Mouse (Mus musculus): Measurements from ENCODE around the gene Erg. TPM values are rescaled to one million over a fixed set of nuclear protein-coding genes. Genes with fewer than 3 reads are reported as not detected.

Gene Erg
- total and polyA plus RNA-seq, 2 experiments from 2014 or later: 1.8 to 6.4 TPM

DNA sequence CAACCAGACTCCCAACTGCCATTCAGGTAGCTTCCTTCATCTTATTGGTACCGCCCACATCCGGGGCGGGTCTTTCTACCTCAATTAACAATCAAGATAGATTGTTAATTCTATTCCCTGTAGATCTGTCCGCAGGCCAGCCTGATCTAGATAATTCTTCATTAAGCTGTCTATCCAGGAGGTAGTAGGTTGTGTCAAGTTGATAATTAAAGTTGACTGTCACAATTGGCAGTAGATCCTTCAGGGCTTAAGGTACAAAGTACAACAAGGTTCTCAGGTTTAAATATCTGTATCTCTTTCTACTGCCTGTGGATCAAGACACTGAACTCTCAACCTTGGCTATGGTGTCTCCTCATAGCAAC lies 14.8 kb upstream of the Erg start:
- no peak for TF ChIP-seq CTCF (IDR thresholded peaks at IDR 0.05; ENCODE audit: low read depth)
- DNase-seq (no peak), ATAC-seq (no peak)
- Histone ChIP-seq H3K4me1 (ENCODE audit: insufficient read depth) (peaks cover 7% of the 10 kb centered on the region; the same call in 1 of the 2 replicates), H3K9me3 (ENCODE audit: low read length) (no peaks in the 10 kb centered on the region), H3K27ac (ENCODE audit: low read depth, low read length) (no peak overlapping the region), H3K27me3 (ENCODE audit: insufficient read depth, low read length) (no peaks in the 10 kb centered on the region), H3K4me2 (ENCODE audit: low read depth) (no peak overlapping the region), H3K36me3 (ENCODE audit: insufficient read depth) (no peaks in the 10 kb centered on the region), H3K9ac (no peak overlapping the region), H3K4me3 (ENCODE audit: low read depth, low read length) (no peak overlapping the region)
- WGBS: 87% methylated on average over 4 of the region's 4 CpGs

DNA sequence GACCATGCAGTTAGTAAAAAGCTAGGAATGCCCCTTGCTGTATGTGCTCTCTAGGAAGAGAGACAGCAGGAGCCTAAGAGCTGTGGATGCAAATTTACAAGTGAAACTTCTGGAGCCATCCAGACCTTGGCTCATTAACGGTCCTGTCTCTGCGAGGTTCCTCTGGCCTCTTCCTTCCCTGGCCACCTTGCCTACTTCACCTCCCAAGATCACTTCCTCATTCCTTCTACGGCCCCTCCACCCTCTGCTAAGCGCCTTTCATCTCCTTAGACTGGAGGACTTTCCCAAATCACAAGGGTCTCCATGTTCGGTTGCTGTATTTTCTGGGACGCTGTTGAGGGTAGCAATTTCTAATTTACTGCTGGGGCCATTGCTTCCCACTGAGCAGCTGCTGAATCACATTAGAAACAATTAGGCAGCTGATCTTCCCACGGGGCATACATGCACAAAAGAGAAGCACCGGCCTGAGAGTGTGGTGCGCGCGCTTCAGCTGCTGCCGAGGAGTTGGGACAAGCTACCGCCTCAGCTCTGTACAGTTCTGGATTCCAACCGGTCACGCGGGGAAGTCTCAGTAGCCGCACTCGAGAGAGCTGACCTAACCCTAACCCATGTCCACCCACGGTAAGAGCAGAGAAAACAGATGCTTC lies 14.3 kb upstream of the Erg start:
- Histone ChIP-seq H3K4me2 (ENCODE audit: low read depth) (no peak overlapping the region), H3K9me3 (ENCODE audit: low read length) (no peaks in the 10 kb centered on the region), H3K4me3 (ENCODE audit: low read depth, low read length) (no peak overlapping the region), H3K4me1 (ENCODE audit: insufficient read depth) (peaks cover 7% of the 10 kb centered on the region; the same call in 1 of the 2 replicates), H3K36me3 (ENCODE audit: insufficient read depth) (no peaks in the 10 kb centered on the region), H3K9ac (no peak overlapping the region), H3K27me3 (ENCODE audit: insufficient read depth, low read length) (no peaks in the 10 kb centered on the region), H3K27ac (ENCODE audit: low read depth, low read length) (no peak overlapping the region)
- DNase-seq: no peak
- ATAC-seq: no peak
- no peak for TF ChIP-seq CTCF (IDR thresholded peaks at IDR 0.05; ENCODE audit: low read depth)
- 52% methylated on average over 19 of the region's 19 CpGs for WGBS

DNA sequence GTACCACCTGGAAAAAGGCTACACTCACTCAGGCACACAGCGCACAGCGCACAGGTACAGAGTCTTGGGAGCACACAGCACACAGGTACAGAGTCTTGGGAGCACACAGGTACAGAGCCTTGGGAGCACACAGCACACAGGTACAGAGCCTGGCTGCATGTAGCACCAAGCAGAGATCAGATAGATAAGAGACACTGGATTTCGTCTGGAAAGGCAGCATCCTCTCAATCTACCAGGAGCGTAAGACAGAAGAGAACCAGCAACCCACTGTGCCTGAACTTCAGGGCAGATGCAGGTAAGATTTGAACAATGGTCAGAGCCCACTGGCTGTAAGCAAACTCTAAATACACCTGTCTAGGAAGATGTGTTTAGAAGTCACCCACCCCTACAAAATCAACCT lies 12.5 kb upstream of the Erg start:
- Histone ChIP-seq H3K4me2 (ENCODE audit: low read depth) (no peak overlapping the region), H3K9ac (no peak overlapping the region), H3K27ac (ENCODE audit: low read depth, low read length) (no peak overlapping the region), H3K4me3 (ENCODE audit: low read depth, low read length) (no peak overlapping the region), H3K4me1 (ENCODE audit: insufficient read depth) (peaks cover 7% of the 10 kb centered on the region; the same call in 1 of the 2 replicates), H3K27me3 (ENCODE audit: insufficient read depth, low read length) (no peaks in the 10 kb centered on the region), H3K9me3 (ENCODE audit: low read length) (no peaks in the 10 kb centered on the region), H3K36me3 (ENCODE audit: insufficient read depth) (no peaks in the 10 kb centered on the region)
- TF ChIP-seq CTCF (IDR thresholded peaks at IDR 0.05; ENCODE audit: low read depth): no peak
- 94% methylated on average over 4 of the region's 4 CpGs for WGBS
- DNase-seq: no peak
- ATAC-seq: no peak

DNA sequence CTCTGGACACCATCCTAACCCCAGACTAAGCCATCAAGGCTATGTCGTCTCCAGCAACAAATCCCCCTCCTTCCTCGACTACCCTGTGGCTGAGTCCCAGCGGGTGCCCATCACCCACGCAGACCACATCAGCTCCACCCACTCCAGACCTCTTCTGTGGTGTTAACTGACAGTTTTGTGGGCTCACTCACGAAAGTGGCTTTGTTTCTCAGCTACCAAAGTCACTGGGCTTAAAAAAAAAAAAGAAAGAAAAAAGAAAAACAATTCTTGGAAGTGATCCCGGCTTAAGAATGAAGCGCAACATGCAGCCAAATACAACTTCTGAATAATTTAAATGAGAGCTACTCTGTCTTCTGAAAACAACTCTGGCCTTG lies 11.2 kb upstream of the Erg start:
- H3K36me3 ChIP-seq (ENCODE audit: insufficient read depth): no peaks in the 10 kb centered on the region
- 17% methylated on average over 7 of the region's 7 CpGs for WGBS
- H3K4me1 ChIP-seq (ENCODE audit: insufficient read depth): peaks cover 7% of the 10 kb centered on the region; the same call in 1 of the 2 replicates
- peak overlapping the region; percentile 67 for H3K27ac ChIP-seq (ENCODE audit: low read depth, low read length)
- no peak overlapping the region for H3K4me3 ChIP-seq (ENCODE audit: low read depth, low read length)
- DNase-seq: peak; percentile 73
- H3K9ac ChIP-seq: no peak overlapping the region
- TF ChIP-seq CTCF (IDR thresholded peaks at IDR 0.05; ENCODE audit: low read depth): no peak
- ATAC-seq: peak; percentile 80
- H3K9me3 ChIP-seq (ENCODE audit: low read length): no peaks in the 10 kb centered on the region
- H3K27me3 ChIP-seq (ENCODE audit: insufficient read depth, low read length): no peaks in the 10 kb centered on the region
- peak overlapping the region; percentile 13; the same call in 1 of the 2 replicates for H3K4me2 ChIP-seq (ENCODE audit: low read depth)

DNA sequence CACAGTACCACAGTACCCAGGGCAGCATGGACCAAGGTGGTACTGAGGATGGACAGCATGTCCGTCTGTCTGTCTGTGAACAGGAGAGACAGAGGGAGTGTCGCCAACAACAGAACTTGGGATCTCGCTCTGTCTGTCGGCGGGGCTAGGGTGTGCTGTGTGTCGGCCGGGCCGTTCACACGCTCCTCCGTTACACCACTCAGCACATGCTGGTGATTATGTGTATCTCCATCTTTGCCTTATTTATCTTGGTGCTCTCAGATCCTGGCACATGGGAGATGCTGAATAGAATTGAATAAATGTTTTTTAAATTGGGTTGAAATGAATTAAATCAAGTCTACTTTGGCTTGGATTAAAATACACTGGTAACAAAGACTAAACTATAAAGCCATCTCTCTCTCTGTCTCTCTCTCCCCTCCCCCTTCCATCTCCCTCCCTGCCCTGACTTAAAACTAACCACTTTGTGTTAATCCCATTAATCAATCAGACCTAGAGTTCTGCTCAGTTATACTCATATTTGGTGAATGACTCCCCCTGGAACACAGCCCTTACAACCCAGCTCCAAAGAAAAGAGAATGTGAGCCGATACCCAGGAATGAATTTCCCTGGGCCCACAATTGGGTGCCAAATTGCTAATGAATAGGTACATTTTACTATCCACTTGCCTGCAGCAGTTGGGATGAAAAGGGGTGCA lies 10.6 kb upstream of the Erg start:
- no peaks in the 10 kb centered on the region for H3K27me3 ChIP-seq (ENCODE audit: insufficient read depth, low read length)
- no peak overlapping the region for H3K4me3 ChIP-seq (ENCODE audit: low read depth, low read length)
- peak overlapping the region; percentile 13; the same call in 1 of the 2 replicates for H3K4me2 ChIP-seq (ENCODE audit: low read depth)
- 34% methylated on average over 11 of the region's 11 CpGs for WGBS
- no peak overlapping the region for H3K9ac ChIP-seq
- peaks cover 7% of the 10 kb centered on the region; the same call in 1 of the 2 replicates for H3K4me1 ChIP-seq (ENCODE audit: insufficient read depth)
- H3K36me3 ChIP-seq (ENCODE audit: insufficient read depth): no peaks in the 10 kb centered on the region
- peak overlapping the region; percentile 67 for H3K27ac ChIP-seq (ENCODE audit: low read depth, low read length)
- no peak for TF ChIP-seq CTCF (IDR thresholded peaks at IDR 0.05; ENCODE audit: low read depth)
- no peaks in the 10 kb centered on the region for H3K9me3 ChIP-seq (ENCODE audit: low read length)
- ATAC-seq (peak; percentile 87), DNase-seq (peak; percentile 58)

DNA sequence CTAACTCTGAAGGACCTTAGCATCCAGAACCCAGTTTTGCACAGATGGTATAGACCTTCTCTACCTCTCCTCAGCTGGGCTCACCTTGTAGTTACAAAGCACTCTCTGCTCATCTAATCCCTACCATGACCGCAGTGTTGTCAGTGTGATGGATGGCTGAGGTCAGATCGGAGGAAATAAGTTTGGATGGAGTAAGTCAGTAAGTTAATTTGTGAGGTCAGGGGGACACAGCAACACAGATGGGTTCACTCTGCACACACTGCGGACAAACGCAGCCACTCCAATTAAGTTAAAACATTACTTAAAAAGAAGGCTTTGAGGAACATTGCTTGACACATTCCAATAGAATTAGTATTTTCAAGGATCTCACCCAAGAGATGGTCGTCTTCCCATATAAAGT lies 2.5 kb upstream of the Erg start:
- Histone ChIP-seq H3K27ac (ENCODE audit: low read depth, low read length) (no peak overlapping the region), H3K27me3 (ENCODE audit: insufficient read depth, low read length) (peaks cover 20% of the 10 kb centered on the region), H3K4me1 (ENCODE audit: insufficient read depth) (peaks cover 8% of the 10 kb centered on the region), H3K9me3 (ENCODE audit: low read length) (no peaks in the 10 kb centered on the region), H3K4me2 (ENCODE audit: low read depth) (no peak overlapping the region), H3K36me3 (ENCODE audit: insufficient read depth) (no peaks in the 10 kb centered on the region), H3K9ac (no peak overlapping the region), H3K4me3 (ENCODE audit: low read depth, low read length) (no peak overlapping the region)
- ATAC-seq (no peak), DNase-seq (no peak)
- 80% methylated on average over 5 of the region's 5 CpGs for WGBS
- no peak for TF ChIP-seq CTCF (IDR thresholded peaks at IDR 0.05; ENCODE audit: low read depth)

DNA sequence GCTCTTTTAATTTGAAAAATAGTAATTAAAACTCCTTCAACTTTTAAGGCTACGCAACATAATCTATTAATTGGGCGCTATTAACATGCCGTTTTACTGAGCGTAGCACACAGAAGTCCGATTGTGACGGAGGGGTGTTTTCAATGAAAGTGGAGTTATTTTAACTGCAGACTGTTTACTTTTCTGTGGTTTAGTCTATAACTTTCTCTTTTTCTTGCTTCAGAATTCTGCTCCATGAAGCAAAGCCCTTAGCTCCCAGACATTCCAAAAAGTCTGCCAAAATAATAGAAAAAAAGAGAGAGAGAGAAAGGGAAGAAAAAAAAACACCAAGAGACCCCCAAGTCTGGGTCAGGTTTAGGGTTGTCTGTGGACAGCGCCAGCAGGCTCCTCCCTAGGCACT lies 333 bp upstream of the Erg start:
- 15% methylated on average over 7 of the region's 7 CpGs for WGBS
- DNase-seq (no peak), ATAC-seq (no peak)
- Histone ChIP-seq H3K9me3 (ENCODE audit: low read length) (no peaks in the 10 kb centered on the region), H3K4me2 (ENCODE audit: low read depth) (peak overlapping the region; percentile 78; the same call in 1 of the 2 replicates), H3K4me3 (ENCODE audit: low read depth, low read length) (no peak overlapping the region), H3K4me1 (ENCODE audit: insufficient read depth) (peaks cover 8% of the 10 kb centered on the region), H3K36me3 (ENCODE audit: insufficient read depth) (no peaks in the 10 kb centered on the region), H3K27me3 (ENCODE audit: insufficient read depth, low read length) (peaks cover 20% of the 10 kb centered on the region), H3K27ac (ENCODE audit: low read depth, low read length) (no peak overlapping the region), H3K9ac (no peak overlapping the region)
- TF ChIP-seq CTCF (IDR thresholded peaks at IDR 0.05; ENCODE audit: low read depth): no peak
